Mouse (Mus musculus) frontal cortex, postnatal 10 days (tissue): ENCODE data around the gene Tmeff2.
A peak's percentile ranks its signal among the peaks of the same experiment; 100 is the strongest.

ENCODE experiments used
- DNase-seq, 2 experiments: peaks; one replicate each; pipeline ENCODE4 v3.0.0; 2022; ENCODE audit warnings: low spot score in 2 of 2, mixed read lengths in 1 of 2

Tmeff2 gene

GRCm38 (mm10) chr1:51107299-51107698 is 206.9 kb downstream of the Tmeff2 start:
- DNase-seq, result no peak

- DNase-seq, result no peak
These were observed 214.3 kb downstream of the Tmeff2 start for GRCm38 (mm10) chr1:51114721-51115120.

- DNase-seq, result no peak
These were observed 215.3 kb downstream of the Tmeff2 start for GRCm38 (mm10) chr1:51115761-51116160.

GRCm38 (mm10) chr1:51117830-51118229 is 217.4 kb downstream of the Tmeff2 start:
- DNase-seq, result no peak

GRCm38 (mm10) chr1:51125671-51126424 is 225.4 kb downstream of the Tmeff2 start:
- no peak for DNase-seq

GRCm38 (mm10) chr1:51126425-51126765 is 225.9 kb downstream of the Tmeff2 start:
- no peak for DNase-seq

GRCm38 (mm10) chr1:51136792-51137191 is 236.3 kb downstream of the Tmeff2 start:
- DNase-seq, result no peak

- no peak for DNase-seq
These were observed 239.2 kb downstream of the Tmeff2 start for GRCm38 (mm10) chr1:51139605-51140004.

- DNase-seq, result no peak
These were observed 240.9 kb downstream of the Tmeff2 start for GRCm38 (mm10) chr1:51141381-51141780.

GRCm38 (mm10) chr1:51142729-51143128 is 242.3 kb downstream of the Tmeff2 start:
- no peak for DNase-seq

GRCm38 (mm10) chr1:51145693-51146092 is 245.2 kb downstream of the Tmeff2 start:
- no peak for DNase-seq

GRCm38 (mm10) chr1:51148481-51149137 is 248.2 kb downstream of the Tmeff2 start:
- no peak for DNase-seq

GRCm38 (mm10) chr1:51149488-51149887 is 249.0 kb downstream of the Tmeff2 start:
- no peak for DNase-seq

- no peak for DNase-seq
These were observed 249.4 kb downstream of the Tmeff2 start for GRCm38 (mm10) chr1:51149890-51150289.

GRCm38 (mm10) chr1:51152017-51152416 is 251.6 kb downstream of the Tmeff2 start:
- no peak for DNase-seq

- no peak for DNase-seq
These were observed 252.4 kb downstream of the Tmeff2 start for GRCm38 (mm10) chr1:51152856-51153255.

- DNase-seq, result no peak
These were observed 283.8 kb downstream of the Tmeff2 start for GRCm38 (mm10) chr1:51184276-51184675.

- DNase-seq, result no peak
These were observed 288.6 kb downstream of the Tmeff2 start for GRCm38 (mm10) chr1:51189008-51189407.

GRCm38 (mm10) chr1:51191253-51191652 is 290.8 kb downstream of the Tmeff2 start:
- no peak for DNase-seq

GRCm38 (mm10) chr1:51191872-51192613 is 291.6 kb downstream of the Tmeff2 start:
- DNase-seq, result no peak

GRCm38 (mm10) chr1:51199088-51199830 is 298.8 kb downstream of the Tmeff2 start:
- peak; percentile 31 to 44 for DNase-seq

GRCm38 (mm10) chr1:51199954-51200353 is 299.5 kb downstream of the Tmeff2 start:
- DNase-seq, result no peak
